Mouse (Mus musculus) megakaryocyte progenitor cell, adult 5-6 weeks (primary cell): ENCODE results near the gene Ankrd24. TPM values are rescaled to one million over a fixed set of nuclear protein-coding genes. Genes with fewer than 3 reads are reported as not detected.
A peak's percentile ranks its signal among the peaks of the same experiment; 100 is the strongest.

Source experiments
- ATAC-seq: replicated peaks from 2 replicates; pipeline ENCODE4 v1.8.0; 2016; ENCODE audit warnings: mild to moderate bottlenecking, moderate TSS enrichment, inconsistent platforms; ENCODE audit not compliant: poor library complexity
- total RNA-seq, 2 experiments: library from RNA; stranded (forward) in 1 of 2; stranded (reverse) in 1 of 2; fragments of 157-497, 149-512 nt in 1 of 2; fragments of 200-1000 nt in 1 of 2; gene quantifications; 2 replicates each; pipeline versions ENCODE4 v1.2.3 to v1.2.4; 2015 to 2017

Gene Ankrd24
- total RNA-seq (2015), result 5.8 and 6.8 TPM in 2 replicates
- 7.0 and 8.9 TPM in 2 replicates for total RNA-seq (2017)

DNA sequence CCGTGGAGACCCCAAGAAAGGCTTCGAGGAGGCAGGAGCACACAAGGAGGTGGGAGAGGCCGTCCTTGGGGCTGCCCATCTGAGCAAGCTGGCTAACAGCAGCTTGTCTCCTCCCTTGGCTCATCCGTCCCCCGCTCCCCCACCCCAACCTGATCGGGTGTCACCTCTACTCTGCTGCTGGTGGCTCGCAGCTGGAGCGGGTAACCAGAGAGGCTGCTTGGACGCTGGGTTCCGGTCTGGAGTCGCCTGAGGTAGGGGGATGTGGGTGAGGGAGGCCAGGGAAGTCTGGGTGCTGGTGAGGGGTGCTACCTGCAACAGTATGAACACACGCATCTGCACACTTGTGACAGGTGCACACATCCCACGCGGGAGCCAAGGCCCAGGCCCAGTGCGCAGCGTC lies at the start of gene Ankrd24:
Gene Ankrd24, plus strand, starts transcription at position 151 of the 400 bp plus-strand sequence.
- ATAC-seq, result no peak

DNA sequence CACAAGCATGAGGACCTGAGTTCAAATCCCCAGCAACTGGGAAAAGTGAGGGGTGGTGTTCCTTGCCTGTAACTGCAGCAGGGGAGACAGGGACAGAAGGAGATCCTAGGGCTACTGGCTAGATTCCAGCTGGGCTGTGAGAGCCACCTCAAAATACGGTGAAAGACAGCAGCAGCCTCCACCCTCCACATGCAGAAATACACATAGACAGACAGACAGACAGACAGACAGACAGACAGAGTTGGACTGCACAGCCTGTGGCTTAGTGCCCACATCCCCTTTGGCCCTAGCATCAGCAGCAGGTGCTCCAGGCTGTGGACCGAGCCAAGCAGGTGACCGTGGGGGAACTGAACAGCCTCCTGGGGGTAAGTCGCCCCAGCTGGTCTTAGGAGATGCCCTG lies 48.4 kb upstream of the Ankrd24 start:
- peak; percentile 5; the same call in 1 of the 2 replicates for ATAC-seq

DNA sequence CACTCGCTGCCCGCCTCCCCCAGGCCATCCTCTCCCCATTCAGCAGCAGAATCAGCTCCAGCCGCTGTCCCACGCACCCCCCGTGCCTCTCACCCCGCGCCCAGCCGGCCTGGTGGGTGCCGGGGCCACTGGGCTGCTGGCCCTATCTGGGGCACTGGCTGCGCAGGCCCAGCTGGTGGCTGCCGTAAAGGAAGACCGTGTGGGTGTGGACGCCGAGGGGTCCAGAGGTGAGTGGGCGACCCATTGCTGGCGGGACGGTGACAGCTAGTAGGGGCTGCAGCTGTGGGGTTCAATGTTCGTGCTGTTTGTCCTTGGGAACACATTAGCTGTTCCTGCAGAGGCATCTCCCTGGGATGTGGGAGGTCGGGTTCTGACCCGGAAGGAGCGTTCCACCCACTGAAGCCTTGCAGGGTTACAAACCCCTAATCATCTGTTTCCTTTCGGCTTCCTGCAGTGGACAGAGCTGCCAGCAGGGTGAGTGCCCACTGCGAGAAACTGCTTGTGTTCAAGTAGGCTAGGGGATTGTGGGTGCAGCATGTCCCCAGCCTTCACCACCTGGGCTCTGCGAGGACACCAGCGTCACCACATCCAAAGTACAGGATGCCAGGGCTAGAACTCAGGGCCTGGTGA lies 47.8 kb upstream of the Ankrd24 start:
- peak; percentile 81 for ATAC-seq

DNA sequence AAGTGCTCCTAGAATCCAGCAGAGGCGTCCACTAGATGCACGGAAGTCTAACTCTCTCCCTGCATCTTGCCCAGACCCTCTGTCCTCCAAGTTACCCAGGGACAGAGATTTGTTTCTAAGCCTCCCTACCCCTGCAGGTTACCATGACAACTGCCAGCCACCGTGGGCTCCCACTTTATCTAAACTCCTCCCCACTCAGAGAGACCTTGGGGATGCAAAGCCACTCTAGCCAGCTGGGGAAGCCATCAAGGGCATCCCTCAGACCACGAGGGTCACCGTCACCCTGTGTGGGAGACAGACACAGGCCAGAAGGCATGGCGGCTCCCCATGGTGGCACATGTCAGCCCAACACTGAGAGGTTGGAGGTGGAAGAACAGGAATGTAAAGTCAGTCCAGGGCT lies 45.0 kb upstream of the Ankrd24 start:
- ATAC-seq, result no peak

DNA sequence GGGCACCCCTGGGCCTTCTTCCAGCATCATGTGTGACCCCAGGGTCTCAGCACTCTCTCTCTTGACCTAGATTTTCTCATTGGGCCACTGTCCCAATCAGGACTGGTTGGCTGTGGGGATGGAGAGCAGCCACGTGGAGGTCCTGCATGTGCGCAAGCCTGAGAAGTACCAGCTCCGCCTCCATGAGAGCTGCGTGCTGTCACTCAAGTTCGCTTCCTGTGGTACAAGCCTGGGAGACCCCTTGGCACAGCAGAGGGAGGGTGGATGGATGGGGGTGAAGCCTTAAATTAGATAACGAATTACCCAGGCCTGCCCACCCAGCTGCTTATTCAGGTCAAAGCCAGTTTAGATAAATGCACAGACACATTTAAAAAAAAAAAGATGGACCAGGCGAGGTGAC lies 39.6 kb upstream of the Ankrd24 start:
- no peak; the same call in 1 of the 2 replicates for ATAC-seq

DNA sequence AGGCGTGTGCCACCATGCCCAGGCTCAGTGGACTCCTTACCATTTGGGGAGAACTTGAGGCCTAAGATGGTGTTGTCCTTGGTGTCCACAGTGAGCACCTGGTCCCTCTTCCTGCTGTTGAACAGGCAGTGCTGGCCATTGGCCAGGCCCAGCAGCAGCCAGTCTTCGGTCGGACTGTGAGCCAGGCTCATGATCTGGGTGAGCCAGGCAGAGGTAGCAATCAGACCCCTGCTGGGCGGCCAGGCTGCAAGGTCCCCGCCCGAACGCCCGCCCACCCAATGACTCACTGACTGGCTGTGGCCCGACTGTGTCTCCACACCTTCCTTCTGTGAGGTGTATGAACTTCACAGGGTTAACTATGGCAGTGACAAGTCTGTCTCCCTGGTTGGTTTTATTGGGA lies 36.5 kb upstream of the Ankrd24 start:
- no peak for ATAC-seq

DNA sequence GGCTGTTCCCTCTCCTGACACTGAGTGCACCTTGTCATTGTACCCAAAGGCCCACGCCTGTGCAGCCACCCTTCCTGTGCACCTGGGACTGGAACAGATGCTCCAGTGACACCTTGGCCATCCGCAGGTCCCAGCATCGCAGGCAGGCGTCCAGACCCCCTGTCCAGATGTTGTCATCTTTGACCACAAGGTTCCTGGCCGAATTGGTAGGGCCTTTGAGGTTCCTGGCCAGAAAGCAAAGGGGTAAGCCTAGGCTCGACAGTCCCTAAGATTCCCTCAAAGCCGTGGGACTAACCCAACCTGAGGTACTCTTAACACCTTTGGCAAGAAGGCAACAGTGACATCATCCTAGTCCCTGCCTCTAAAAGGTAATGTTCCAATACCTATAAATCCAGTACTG lies 35.7 kb upstream of the Ankrd24 start:
- ATAC-seq, result no peak

DNA sequence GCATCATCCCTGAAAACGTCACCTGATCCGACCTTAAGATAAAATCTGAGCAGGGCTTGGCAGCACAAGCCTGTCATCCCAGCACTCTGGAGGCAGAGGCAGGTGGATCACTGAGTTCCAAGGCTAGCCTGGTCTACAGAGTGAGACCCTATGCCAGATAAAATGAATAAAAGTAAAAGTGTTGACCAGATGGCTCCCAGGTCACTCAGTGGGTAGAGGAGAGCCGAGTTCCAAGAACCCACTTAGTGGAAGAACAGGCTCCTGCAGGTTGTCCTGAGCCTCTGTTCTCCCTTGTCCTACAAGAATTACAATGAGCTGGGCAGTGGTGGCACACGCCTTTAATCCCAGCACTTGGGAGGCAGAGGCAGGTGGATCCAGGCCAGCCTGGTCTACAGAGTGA lies 35.1 kb upstream of the Ankrd24 start:
- no peak for ATAC-seq

DNA sequence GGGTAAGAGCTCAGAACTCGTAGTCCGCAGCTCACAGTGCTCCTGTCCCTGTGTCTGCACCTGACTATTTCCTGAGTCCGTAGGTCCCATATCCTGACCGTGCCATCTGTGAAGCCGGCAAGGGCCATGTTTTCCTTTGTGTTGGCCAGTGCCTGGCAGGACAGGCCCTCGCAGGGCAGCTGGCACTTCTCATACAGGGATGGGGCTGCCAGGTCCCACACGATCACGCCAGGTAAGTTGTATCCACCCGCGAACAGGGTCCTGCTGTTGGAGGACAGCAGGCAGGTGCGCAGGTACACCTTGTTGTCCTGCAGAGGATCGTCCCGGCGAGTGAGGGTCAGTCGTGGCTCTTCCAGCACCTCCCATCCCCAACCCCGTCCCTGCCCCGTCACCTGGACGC lies 34.4 kb upstream of the Ankrd24 start:
- ATAC-seq, result no peak

DNA sequence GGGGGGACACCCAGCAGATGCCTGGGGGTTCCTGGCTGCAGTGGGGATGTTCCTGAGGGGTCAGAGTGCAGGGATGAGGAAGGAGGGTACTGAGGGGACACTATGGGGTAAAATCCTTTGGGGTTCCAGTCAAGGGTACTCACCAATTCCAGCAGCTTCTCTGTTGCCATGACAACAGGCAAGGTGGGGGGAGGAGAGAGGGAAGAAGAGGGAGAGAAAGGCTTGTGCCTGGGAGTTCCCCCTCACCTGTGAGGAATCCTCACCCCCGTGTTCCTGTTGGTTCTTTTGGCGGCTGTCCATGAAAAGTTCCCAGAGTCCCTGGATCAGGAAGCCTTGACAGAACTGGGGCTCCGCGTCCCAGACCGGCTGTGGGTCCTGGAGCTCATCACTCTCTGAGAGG lies 32.7 kb upstream of the Ankrd24 start:
- ATAC-seq, result no peak

DNA sequence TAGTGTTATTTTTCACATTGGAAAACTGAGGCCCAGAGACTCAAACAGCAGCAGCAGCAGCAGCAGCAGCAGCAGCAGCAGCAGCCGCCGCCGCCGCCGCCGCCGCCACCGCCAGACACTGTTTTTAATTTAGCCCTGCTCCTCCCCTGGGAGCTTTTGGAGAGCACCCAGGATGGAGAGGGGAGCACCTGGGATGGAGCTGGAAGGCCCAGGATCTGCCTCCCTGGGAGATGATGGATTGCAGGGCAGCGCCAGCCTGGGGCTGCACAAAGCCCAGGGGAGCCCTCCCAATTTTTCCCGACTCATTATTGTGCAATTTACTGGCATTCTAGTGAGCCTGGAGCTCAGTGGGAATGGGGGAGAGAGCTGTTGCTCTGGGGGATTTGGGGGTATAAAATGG lies 31.7 kb upstream of the Ankrd24 start:
- no peak for ATAC-seq

DNA sequence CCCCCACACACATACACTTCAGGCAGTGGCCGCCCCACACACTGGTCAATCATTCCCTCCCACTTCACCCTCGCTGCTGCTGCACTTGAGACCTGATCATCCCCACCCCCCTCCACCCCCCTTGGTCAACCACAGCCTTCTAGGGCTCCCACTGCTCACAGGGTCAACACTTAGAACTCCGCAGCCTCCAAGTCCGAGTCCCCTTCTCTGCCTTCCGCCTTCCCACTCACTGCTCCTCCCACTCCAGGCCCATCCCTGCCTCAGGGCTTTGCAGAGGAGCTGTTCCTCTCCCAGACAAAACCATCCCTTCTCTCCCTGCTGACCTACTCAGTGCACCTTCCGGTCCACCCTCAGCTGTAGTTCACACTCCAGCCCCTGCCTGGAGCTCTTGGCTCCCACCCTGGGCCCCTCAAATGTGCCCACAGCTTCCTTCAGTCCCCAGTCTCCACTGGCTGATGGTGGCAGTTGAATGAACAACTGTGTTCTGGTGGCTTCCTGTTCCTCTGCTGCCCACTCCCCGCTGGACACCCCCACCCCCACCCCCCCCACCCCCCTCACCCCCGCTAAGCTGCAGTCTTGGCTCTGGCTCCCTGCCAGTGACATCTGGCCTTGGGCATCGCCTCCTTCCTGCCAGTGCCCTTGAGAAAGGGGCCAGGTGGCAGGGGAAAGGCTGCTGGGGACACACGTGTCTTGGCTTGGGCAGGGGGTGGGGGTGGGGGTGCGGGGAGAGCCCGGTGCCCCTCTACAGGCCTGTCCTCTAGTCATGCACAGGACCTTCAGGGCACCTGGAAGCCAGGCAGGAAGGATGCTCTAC lies 31.0 kb upstream of the Ankrd24 start:
- ATAC-seq, result peak; percentile 47

DNA sequence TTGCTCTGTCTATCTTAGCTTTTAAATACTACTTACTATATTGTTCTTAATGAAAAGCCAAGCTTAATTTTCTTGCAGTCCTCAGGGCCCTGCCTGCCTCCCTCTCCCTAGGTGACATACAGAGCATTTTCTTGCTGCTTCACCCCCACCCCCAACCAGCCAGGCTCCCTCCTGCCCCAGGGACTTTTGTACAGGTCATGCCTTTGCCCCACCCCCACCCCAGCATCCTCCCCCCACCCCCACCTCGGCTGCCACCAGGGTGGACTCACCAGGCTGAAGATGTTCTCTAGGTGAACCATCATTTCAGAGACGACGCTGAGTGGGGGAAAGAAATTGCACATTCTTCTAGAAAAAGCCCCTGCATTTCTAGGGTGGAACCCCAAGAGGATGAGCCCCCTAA lies 30.0 kb upstream of the Ankrd24 start:
- no peak for ATAC-seq

DNA sequence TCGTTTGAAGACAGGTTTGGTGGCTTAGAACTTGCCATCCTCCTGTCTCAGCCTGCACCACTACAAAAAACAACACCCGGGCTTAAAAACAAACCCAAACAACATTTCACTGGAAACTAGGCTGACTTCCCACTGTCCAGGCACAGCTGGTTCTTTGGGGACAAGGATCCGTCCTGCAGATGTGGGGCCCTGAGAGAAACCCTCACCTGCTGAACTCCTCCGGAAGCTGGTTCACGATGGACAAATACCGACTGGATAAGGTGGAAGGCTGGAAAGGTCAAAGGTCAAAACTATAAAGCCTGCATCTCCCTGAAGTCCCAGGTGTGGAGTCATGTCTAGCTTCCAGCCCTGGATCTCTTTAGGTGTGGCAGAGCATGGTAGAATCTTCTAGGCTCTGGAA lies 29.5 kb upstream of the Ankrd24 start:
- ATAC-seq, result no peak

DNA sequence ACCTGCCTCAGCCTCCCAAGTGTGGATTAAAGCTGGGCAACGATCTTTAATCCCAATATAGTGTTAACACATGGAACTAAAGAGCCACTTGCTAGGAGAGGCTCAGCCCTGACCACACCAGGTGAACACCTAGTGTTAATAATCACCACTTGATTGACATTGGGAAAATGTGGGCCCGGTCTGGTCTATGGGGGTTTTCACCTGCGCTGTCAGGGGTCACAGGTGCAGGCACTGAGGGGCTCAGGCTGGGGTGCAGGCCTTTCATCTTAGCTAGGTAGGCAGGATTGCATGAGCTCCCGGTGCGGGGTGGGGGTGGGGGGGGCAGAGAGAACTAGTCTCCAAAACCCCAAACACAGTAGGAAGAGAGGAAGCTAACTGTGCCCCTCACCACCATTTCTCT lies 28.7 kb upstream of the Ankrd24 start:
- ATAC-seq, result no peak

DNA sequence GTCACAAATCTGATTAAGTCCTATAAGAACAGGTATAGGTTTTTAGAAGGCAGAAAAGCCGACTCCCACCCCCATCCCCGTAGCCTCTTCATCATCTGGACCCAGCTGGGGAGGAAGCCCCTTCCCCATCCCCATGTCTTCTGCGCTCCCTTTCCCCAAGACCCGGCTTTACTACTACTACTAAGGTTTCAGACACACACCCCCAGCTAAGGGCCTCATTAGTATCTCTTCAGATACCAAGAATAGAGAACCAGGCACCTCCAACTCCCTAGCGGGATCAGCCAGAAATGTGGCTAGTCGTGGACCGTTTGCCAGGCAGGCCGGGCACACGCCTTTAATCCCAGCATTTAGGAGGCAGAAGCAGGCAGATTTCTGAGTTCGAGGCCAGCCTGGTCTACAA lies 28.2 kb upstream of the Ankrd24 start:
- ATAC-seq, result no peak

DNA sequence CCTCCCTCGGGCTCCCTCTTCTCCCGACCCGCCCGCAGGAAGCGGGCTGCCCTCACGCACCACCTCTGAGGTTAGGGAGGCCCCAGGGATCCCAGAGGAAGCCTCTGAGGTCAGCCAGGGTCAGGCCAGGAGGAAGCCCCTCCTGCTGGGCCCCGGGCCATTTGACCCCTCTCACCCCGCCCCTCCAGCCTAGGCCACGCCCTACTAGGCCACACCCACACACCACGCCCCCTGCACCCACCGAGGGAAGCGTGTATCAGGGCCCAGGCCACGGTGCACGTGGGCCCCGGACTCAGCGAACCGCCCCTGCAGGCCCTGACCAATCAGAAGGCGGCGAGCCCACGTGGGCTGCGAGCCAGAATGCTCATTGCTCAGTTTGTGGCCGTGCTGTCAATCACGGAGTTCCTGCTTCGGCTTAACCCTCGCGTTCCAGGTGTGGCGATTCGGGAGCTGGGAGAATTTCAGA lies 27.6 kb upstream of the Ankrd24 start, which contains the start of gene Tle6:
Gene Tle6, minus strand, starts transcription at position 336 of the 466 bp plus-strand sequence.
- ATAC-seq, result peak; percentile 70

DNA sequence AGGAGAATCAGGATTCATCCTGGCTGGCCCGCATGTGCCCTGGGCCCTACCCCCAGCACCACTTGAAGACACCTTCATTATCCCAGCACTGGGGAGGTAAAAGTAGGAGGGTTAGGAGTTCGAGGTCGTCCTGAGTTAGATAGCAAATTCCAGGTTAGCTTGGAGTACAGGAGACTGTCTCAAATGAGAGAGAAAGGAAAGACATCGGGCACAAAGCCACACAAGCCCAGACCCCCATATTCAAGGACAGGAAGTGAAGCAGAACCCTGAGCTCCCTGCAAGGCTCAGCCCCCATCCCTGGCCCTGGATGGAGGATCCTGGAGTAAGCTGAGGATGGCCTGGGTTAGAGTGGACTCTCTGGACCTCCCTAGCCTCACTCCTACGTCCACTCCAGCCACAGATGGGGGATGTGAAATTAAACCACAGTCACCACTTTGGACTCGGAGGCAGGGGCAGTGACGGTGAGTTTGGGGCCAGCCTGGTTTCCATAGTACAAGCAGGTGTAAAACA lies 26.9 kb upstream of the Ankrd24 start:
- no peak for ATAC-seq

DNA sequence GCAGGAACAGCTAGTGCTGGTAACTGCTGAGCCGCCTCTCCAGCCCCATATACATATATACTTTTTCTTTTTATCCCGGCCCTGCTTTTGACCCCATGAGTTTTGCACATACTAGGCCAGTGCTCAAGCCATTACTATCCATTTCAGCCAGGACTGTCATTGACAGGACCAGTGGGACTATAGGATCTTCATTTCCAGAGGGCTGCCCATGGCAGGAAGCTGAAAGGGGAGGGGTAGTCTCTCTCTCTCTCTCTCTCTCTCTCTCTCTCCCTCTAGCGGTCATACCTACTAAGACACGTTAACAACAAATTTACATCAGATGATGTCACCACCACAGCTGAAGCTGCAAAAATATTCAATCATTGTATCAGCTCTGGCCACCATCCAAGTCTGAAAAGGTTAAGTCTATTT lies 25.6 kb upstream of the Ankrd24 start:
- peak; percentile 40 for ATAC-seq

DNA sequence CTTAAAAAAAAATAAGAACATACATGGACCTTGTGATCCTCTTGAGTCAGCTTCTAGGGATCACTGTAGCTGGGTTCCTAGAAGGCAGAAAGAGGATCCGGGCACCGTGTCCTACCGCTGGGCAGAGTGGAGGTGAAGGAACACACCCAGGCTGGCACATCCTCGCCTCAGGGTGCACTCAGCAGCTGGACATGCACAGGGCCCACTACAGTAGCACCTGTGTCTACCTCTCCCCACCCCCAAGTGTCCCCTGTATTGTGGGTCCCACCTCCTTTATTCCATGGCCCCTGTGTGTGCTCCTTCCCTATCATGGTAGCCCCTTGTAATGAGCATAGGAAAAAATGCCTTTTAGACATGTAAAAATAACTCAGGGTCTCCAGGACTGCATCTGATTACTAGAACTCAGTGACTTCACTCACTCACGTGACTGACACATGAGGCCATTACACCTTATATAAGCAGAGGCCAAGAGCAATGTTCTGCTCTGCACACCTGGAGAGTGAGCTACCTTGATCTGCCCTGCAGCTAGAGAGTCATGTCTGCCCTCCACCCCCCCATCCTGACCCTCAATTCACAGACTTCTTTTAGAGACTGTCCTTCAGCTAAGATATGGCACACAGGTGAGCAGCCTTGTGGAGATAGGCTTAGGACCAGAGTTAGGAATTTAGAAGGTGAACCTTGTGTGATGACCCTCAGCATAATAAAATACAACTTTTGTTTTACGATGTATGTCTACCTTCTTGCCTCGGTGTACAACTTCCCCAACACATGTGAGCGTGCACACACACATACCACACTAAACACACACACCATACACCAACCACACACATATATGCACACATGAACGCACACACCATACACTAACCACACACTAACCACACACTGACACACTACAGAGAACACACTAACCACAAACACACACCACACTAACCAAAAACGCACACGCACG lies 24.0 kb upstream of the Ankrd24 start:
- no peak for ATAC-seq
